Mouse (Mus musculus): ENCODE data around the gene Bicc1. TPM values are rescaled to one million over a fixed set of nuclear protein-coding genes. Genes with fewer than 3 reads are reported as not detected.

Gene Bicc1
- polyA plus RNA-seq, 1 experiment: 4.7 TPM

DNA sequence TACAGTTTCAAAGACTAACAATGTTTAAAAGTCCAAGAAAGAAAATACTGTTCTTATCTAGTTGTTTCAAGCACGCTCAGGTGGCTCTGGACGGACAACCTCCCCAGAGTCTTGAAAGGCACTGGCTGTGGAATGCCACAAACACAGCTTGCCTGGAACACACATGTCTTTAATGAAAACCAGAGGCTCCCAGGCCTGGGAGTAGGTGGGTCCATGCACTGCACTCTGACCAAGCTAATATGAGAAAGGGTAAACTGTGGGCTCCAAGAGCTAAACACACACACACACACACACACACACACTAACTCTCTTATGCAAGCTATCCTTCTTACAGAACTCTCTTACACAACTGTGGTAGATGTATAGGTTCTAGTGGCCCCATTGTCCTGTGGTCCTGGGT, 99.2 kb downstream of the Bicc1 start:
- no peak for DNase-seq (ENCODE audit: extremely low spot score in 1 of 2, low spot score in 1 of 2)

DNA sequence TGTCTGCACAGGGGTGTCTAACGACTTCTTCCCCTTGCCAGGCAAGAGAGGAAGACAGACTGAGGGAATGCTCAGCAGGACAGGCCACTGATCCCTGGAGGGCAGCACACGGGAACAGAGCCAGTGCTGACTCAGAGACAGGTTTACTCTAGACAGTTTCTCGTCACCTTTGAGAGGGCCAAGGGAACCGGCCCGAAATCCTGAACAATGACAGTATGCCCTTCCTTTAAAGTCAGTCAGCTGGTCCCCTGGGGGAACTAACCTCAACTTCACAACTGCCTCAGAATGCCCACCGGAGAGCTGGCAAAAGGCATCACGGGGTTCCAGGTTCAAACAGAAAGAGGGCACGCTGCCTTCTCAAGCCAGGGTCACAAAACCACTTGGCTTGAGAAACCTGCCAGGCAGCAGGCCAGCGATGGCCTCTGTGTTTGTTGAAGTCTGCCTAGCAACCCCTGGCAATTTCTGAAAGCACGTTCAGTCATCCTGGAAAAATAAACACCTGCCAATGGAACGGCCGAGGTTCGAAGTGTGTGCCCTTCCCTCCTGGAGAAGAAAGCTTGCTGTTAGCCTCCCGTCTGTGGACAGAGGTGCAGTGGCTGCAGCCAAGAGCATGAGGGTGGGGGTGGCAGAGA, 100.8 kb downstream of the Bicc1 start:
- no peak for DNase-seq (ENCODE audit: extremely low spot score in 1 of 2, low spot score in 1 of 2)

- DNase-seq (ENCODE audit: extremely low spot score in 1 of 2, low spot score in 1 of 2): no peak
Observed at GRCm38 (mm10) chr10:71058070-71058469, 101.4 kb downstream of the Bicc1 start.

GRCm38 (mm10) chr10:71052748-71053147, 106.8 kb downstream of the Bicc1 start:
- no peak for DNase-seq (ENCODE audit: extremely low spot score in 1 of 2, low spot score in 1 of 2)

- DNase-seq (ENCODE audit: extremely low spot score in 1 of 2, low spot score in 1 of 2): no peak
Observed at GRCm38 (mm10) chr10:71052208-71052607, 107.3 kb downstream of the Bicc1 start.

DNA sequence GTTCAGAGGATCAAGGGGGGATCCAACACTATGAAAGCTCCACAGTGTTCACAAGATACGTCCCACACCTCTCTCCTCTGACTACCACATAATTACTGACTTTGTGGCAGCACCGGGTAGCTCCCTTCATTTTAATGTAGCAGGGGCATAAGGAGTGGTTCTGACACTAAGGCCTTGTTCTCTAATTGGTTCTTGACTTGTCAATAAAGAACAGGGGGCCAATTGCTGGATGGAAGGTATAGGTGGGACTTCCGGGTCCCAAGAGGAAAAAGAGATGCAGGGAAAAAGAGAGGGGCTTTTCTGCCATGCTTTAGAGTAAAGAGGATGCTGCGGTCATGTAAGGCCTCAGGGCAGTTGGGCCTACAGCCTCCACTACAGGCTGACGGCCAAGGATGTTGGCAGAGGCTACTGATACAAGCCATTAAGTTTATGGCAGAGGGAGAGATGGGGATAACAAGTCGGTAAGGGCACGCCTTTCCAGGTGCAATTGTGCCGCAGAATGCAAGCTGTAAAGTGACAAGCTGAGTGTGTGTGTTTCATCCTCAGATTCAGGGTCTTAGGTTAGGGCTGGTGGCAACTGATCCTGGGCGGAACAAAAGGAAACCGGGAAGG, 108.7 kb downstream of the Bicc1 start:
- no peak for DNase-seq (ENCODE audit: extremely low spot score in 1 of 2, low spot score in 1 of 2)

GRCm38 (mm10) chr10:71049294-71049693, 110.2 kb downstream of the Bicc1 start:
- no peak for DNase-seq (ENCODE audit: extremely low spot score in 1 of 2, low spot score in 1 of 2)

- no peak for DNase-seq (ENCODE audit: extremely low spot score in 1 of 2, low spot score in 1 of 2)
Observed at GRCm38 (mm10) chr10:71044410-71044809, 115.1 kb downstream of the Bicc1 start.

GRCm38 (mm10) chr10:71041874-71042273, 117.6 kb downstream of the Bicc1 start:
- DNase-seq (ENCODE audit: extremely low spot score in 1 of 2, low spot score in 1 of 2): no peak

DNA sequence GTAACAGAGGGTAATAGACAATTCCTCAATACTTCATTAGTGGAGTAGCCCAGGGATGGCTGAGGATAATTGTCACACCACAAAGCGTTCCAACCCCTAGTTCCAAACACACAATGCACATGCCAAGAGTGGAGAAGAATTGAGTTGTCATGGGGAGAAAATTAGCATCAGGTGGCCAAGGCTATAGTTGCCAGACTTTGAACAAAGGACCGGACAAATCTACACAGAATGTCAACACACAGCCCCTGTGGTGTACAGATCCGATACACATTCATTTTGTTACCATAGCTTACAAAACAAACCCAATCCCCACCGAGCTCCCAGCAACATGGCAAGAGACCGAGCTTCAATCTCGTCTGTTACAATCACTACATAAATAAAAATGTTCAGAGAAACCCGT, 123.0 kb downstream of the Bicc1 start:
- no peak for DNase-seq (ENCODE audit: extremely low spot score in 1 of 2, low spot score in 1 of 2)

DNA sequence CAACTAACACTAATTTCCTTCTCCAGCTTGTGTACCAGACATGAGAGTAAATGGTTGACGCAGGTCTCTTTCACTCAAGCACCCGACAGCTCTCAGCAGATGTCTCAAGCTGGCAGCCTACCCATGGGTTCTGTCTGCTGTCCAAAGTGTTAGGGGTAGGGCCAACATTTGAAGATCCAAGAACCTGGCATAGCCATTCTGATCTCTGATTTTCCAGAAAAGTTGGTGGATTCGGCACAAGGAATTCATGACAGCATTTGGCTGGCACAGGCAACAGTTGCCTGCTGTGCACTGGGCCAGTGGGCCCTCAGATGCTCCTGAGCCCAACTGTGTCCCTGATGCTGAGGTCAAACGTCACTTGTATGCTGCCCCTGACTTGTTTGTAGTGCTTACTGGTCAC, 130.5 kb downstream of the Bicc1 start:
- no peak for DNase-seq (ENCODE audit: extremely low spot score in 1 of 2, low spot score in 1 of 2)

GRCm38 (mm10) chr10:71028066-71028844, 131.2 kb downstream of the Bicc1 start:
- no peak for DNase-seq (ENCODE audit: extremely low spot score in 1 of 2, low spot score in 1 of 2)

GRCm38 (mm10) chr10:71025131-71025894, 134.2 kb downstream of the Bicc1 start:
- no peak for DNase-seq (ENCODE audit: extremely low spot score in 1 of 2, low spot score in 1 of 2)

DNA sequence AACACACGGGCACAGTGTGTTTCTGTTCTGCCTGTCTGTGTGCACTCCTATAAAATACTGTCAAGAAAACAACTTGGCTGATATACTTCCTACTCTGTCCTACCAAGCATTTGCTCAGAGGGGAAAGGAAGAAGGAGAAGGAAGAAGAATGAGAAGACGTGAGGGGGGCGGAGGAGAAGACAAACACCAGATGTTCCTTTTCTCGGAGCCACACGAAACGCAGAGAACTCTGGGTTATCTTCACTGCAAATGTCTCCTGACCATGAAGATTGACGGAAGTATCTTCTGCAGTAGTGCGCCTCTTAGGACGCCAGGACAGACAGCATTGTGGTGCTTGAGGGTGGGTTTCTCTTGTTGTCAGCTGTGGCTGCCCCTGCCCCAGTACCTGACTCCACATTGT, 134.8 kb downstream of the Bicc1 start:
- no peak for DNase-seq (ENCODE audit: extremely low spot score in 1 of 2, low spot score in 1 of 2)

GRCm38 (mm10) chr10:71023471-71023870, 136.0 kb downstream of the Bicc1 start:
- DNase-seq (ENCODE audit: extremely low spot score in 1 of 2, low spot score in 1 of 2): no peak

DNA sequence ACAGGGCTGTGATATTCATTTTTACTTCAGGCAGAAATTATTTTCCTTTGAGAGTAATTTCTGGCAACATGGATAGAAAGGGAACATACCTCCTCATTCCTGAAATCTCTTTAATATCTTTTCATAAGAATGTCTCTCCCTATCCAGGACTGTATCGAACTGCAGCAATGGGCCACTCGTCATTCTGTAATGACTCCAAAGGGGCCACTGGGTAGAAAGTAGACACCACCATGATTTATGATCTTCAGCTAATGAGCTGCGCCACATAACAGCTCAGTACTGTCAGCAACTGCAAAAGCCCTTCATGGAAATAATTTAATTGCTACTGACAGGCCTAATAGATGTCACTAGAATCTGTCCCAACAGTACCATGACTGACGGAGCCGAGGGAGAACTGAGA, 139.0 kb downstream of the Bicc1 start:
- no peak for DNase-seq (ENCODE audit: extremely low spot score in 1 of 2, low spot score in 1 of 2)

DNA sequence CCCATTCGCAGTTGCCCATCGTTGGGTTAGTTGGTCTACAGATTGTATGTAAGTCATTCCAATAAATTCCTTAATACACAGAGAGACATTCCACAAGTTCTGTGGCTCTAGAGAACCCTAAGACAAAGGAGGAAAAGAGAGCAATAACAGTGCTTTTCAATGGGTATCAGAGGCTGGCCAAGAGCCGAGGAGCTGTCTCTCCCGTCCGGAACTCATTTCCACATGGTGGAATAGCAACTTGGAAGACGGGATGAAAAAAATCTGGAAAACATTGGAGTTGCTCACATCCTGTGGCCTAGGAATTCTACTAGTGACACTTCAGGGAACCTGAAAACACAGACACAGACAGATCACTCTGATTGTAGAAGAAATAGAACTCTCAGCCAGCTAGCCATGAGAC, 139.7 kb downstream of the Bicc1 start:
- DNase-seq (ENCODE audit: extremely low spot score in 1 of 2, low spot score in 1 of 2): no peak

- DNase-seq (ENCODE audit: extremely low spot score in 1 of 2, low spot score in 1 of 2): no peak
Observed at GRCm38 (mm10) chr10:71009771-71010496, 149.6 kb downstream of the Bicc1 start.

DNA sequence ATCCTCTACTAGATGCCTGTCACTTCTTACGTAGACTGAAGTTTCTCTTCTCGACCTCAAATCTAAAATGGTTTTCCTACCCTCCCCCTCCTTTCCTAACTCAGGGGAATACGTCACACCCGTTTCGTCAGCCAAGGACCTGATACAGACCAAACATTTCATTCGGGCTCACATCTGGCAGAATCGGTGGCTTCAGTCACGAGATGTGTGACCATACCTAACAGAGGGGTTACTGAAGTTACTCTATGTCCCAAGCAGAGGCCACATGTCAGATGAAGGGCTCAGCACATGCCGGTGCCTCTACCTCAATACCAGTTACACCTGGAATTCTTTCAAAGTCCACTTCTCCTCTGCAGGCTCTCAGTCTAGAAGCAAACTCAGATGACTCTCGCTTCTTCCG, 150.8 kb downstream of the Bicc1 start:
- DNase-seq (ENCODE audit: extremely low spot score in 1 of 2, low spot score in 1 of 2): no peak

DNA sequence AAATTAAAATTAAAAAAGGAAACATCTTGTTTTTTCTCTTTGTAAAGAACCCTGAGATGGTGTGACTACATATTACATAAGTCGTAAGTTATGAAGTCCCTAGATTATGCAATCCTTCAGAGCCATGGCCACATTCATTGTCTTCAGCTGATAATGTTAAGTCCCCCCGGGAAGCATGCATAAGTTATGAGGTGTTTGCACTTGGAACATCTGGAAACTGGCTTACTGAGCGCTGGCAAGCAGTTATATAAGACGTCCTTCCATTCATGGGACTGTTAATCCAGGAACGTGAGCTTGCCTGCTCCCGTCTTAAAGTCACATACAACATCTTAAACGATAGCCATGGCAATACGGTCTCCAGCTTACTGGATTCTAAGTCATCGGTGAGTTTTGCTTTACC, 151.5 kb downstream of the Bicc1 start:
- DNase-seq (ENCODE audit: extremely low spot score in 1 of 2, low spot score in 1 of 2): no peak

DNA sequence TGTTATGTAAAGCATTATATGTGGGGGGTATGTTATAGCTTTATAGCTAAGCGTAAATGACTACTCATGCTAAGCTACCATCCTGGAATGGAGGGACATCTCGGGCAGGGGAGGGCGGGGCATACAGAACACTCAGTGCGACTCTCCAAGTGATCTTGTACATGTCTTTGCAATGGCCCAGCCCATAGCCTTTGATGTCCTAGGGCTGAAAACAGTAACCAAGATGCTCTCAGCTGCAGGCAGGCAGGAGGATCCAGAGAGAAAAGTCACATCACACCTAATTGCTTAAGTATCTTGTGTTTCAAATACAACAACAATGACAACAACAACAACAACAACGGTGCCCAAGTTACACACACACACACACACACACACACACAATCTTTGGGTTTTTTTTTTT, 152.0 kb downstream of the Bicc1 start:
- DNase-seq (ENCODE audit: extremely low spot score in 1 of 2, low spot score in 1 of 2): no peak

Data from frontal cortex, adult 2 months (tissue).